Mouse (Mus musculus) intestine, postnatal 0 days (tissue): Measurements from ENCODE around the gene Gm10563. TPM values are rescaled to one million over a fixed set of nuclear protein-coding genes. Genes with fewer than 3 reads are reported as not detected.

Experiments used
- ATAC-seq: fragments of 200-750 bp; cut with Nextera tagmentation; 2 replicates; pipeline ENCODE4 v1.8.0; 2017; ENCODE audit warnings: mild to moderate bottlenecking, moderate TSS enrichment, moderate library complexity
- H3K27ac ChIP-seq: fragments of 300-500 bp; sonication (generic); 2 replicates; pipeline ENCODE4 v1.5.1; 2014; ENCODE audit warnings: mild to moderate bottlenecking, low read depth, low read length, moderate library complexity
- H3K27me3 ChIP-seq: fragments of 300-500 bp; sonication (generic); replicated peaks from 2 replicates; pipeline ENCODE4 v1.6.1; 2014; ENCODE audit warnings: low read length, mixed read lengths; ENCODE audit not compliant: control insufficient read depth, insufficient read depth
- H3K36me3 ChIP-seq: fragments of 300-500 bp; sonication (generic); 2 replicates; pipeline ENCODE4 v1.6.1; 2014; ENCODE audit warnings: mild to moderate bottlenecking, moderate library complexity; ENCODE audit not compliant: control insufficient read depth, insufficient read depth
- H3K4me1 ChIP-seq: fragments of 300-500 bp; sonication (generic); replicated peaks from 2 replicates; pipeline ENCODE4 v1.6.1; 2014; ENCODE audit warnings: antibody characterized with exemption, low read length, mixed read lengths; ENCODE audit not compliant: control insufficient read depth, insufficient read depth
- H3K4me2 ChIP-seq: fragments of 300-500 bp; sonication (generic); replicated peaks from 2 replicates; pipeline ENCODE4 v1.6.1; 2014; ENCODE audit warnings: low read depth, mild to moderate bottlenecking, moderate library complexity
- H3K4me3 ChIP-seq: fragments of 300-500 bp; sonication (generic); 2 replicates; pipeline ENCODE4 v1.5.1; 2014; ENCODE audit warnings: low read depth, low read length
- H3K9ac ChIP-seq: fragments of 300-500 bp; sonication (generic); 2 replicates; pipeline ENCODE4 v1.6.1; 2014; ENCODE audit warnings: mild to moderate bottlenecking, low read depth, low read length
- H3K9me3 ChIP-seq: fragments of 300-500 bp; sonication (generic); 2 replicates; pipeline ENCODE4 v1.6.1; 2016; ENCODE audit warnings: mixed run types; ENCODE audit not compliant: control insufficient read depth
- CTCF ChIP-seq: sonication (generic); IDR thresholded peaks from 2 replicates; pipeline ENCODE4 v1.5.1; 2016; ENCODE audit warnings: low read depth, mild to moderate bottlenecking, control low read depth, antibody characterized with exemption, moderate library complexity
- WGBS: fragments of 180-500 bp; shearing (Covaris S2); extraction: QIAGEN DNeasy Blood & Tissue Kit; methylation state at CpG from one replicate; pipeline ENCODE4 v1.1.7; 2014; 5-methylcytosine and 5-hydroxymethylcytosine counted together
- polyA plus RNA-seq: library from polyadenylated mRNA; unstranded; fragments of >200 nt; fragmentation: Nextera tagmentation; extraction: Ambion mirVana; gene quantifications from 2 replicates; pipeline ENCODE4 v1.2.1, GENCODE M21; 2015

Gene Gm10563
- polyA plus RNA-seq, 1 experiment from 2014 or later, result not detected

GRCm38 (mm10) chr4:155635766-155636499 is 9.3 kb downstream of the Gm10563 start:
- no peaks in the 10 kb centered on the region for H3K4me1 ChIP-seq
- H3K9ac ChIP-seq, result no peak overlapping the region
- no peaks in the 10 kb centered on the region for H3K27me3 ChIP-seq
- peak overlapping the region; percentile 82 for H3K27ac ChIP-seq
- no peak overlapping the region for H3K4me3 ChIP-seq
- H3K9me3 ChIP-seq, result no peaks in the 10 kb centered on the region
- TF ChIP-seq CTCF, result no peak
- H3K36me3 ChIP-seq, result peaks cover 76% of the 10 kb centered on the region
- peak; percentile 99 for ATAC-seq
- H3K4me2 ChIP-seq, result no peak overlapping the region

DNA sequence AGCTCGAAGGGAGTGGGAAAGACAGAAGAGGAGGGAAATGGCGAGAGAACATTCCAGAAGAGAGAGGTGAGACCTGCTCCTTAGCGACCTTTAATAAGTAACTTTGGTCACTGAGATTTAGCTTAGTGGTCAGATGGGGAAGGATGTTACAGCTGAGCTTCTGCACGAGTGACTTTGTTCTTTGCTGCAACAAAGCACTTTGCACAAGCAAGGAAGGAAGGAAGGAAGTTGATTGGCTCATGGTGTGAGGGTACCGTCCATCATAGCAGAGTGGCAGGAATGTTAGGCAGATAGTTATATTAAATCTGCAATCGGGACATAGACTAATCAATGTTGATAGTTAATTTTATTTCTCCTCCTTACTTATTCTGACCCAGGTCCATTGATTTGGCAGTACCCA is 14.9 kb downstream of the Gm10563 start:
- TF ChIP-seq CTCF, result no peak
- 83% methylated on average over 6 of the region's 6 CpGs for whole genome bisulfite sequencing
- Histone ChIP-seq H3K4me1 (no peaks in the 10 kb centered on the region), H3K27me3 (no peaks in the 10 kb centered on the region), H3K9me3 (no peaks in the 10 kb centered on the region), H3K4me3 (no peak overlapping the region), H3K4me2 (no peak overlapping the region), H3K27ac (no peak overlapping the region), H3K9ac (no peak overlapping the region), H3K36me3 (peaks cover 66% of the 10 kb centered on the region)
- no peak for ATAC-seq

DNA sequence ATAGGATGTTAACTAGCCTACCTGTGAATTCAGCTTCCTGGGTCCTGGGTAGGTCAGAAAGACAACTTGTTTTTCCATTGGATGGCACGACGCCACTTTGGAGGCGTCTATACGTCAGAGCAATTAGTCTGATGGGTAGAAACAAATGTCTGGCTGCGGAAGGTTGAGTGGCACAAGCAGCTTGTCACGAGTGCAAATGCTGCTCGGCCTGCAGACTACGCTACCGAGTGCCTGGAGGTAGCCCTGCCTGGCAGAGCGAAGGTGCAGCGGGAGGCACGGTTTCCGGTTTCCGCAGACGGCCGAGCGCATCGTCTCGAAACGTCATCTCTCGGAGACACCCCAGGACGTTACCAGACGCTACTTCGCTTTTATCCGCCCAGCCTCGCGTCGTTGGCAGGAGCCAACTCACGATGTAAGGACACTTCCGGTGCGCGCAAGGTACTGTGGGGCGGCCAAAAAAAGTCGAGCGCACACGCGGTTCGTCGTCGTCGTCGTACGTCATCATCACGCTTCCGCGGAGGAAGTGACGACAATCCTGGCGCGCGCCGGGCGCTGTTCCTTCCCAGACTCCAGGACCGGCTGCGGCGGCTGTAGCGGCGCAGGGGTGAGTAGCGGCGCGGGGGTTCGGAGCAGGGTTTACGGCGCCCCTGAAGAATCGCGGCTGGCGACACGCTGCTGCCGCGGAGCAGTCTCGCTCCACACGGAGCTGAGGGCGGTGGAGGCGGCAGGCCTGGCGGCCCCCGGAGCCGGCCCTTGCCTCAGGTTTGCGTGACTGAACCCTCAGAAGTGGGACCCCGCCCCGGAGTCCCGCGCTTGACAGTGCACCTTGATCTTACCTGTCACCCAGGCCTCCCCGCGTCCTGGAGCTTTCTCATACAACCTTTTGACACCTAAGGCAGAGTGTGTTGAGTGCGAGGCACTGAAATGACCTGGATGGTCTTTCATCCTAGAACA is 20.6 kb downstream of the Gm10563 start, which contains the start of gene Cdk11b:
Gene Cdk11b (plus strand): TSS at position 517 of the 954 bp plus-strand sequence.
- H3K27ac ChIP-seq, result peak within 1 kb of the TSS; percentile 94
- peak within 1 kb of the TSS; percentile 88 for H3K9ac ChIP-seq
- H3K27me3 ChIP-seq, result no peaks in the 10 kb centered on the region
- H3K4me3 ChIP-seq, result peak within 1 kb of the TSS; percentile 93
- H3K4me2 ChIP-seq, result peak within 1 kb of the TSS; percentile 81
- TF ChIP-seq CTCF, result no peak
- ATAC-seq, result peak; percentile 99
- H3K9me3 ChIP-seq, result no peaks in the 10 kb centered on the region
- no peaks in the 10 kb centered on the region for H3K4me1 ChIP-seq
- under 1% methylated on average over 84 of the region's 84 CpGs for WGBS
- peaks cover 34% of the 10 kb centered on the region for H3K36me3 ChIP-seq

DNA sequence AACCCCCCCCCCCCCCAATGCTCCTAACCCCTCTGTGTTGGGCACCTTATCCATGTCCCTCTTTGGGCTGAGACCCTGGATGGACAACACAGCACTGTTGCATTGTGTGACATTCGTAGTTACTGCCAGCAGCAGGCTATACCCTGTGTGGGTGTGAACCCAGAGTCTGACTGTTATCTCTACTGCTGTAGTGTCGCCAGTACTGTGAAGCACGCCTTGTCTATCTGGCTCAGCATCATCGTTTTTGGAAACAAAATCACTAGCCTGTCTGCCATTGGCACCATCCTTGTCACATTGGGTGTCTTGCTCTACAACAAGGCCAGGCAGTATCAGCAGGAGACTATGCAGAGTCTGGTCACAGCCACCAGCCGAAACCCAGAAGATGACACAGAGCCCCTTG is 26.9 kb downstream of the Gm10563 start:
- no peak for ATAC-seq
- peaks cover 56% of the 10 kb centered on the region for H3K36me3 ChIP-seq
- 91% methylated on average over 5 of the region's 5 CpGs for WGBS
- H3K27ac ChIP-seq, result no peak overlapping the region
- no peak overlapping the region for H3K4me3 ChIP-seq
- H3K4me1 ChIP-seq, result no peaks in the 10 kb centered on the region
- H3K27me3 ChIP-seq, result no peaks in the 10 kb centered on the region
- no peak for TF ChIP-seq CTCF
- no peak overlapping the region for H3K9ac ChIP-seq
- H3K9me3 ChIP-seq, result no peaks in the 10 kb centered on the region
- H3K4me2 ChIP-seq, result no peak overlapping the region

DNA sequence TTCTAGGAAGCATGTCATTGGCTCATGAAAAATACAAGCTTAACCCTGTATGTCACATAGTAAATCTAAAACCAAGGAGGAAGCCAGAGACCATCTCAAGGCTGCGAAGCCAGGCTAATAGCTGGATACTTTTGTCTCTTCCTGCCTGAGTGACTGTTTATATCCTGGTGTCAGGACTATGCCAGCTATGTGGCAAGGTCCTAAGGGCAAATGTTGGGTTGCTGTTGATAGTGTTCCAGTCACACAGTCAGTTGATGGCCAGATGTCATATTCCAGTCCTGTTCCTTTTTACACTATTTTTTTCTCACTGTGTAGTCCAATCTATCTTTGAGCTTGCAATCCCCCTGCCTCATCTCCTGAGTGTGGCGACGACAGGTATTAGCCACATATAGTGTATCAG is 31.9 kb downstream of the Gm10563 start:
- H3K4me2 ChIP-seq, result no peak overlapping the region
- no peak overlapping the region for H3K4me3 ChIP-seq
- H3K9me3 ChIP-seq, result no peaks in the 10 kb centered on the region
- H3K36me3 ChIP-seq, result peaks cover 40% of the 10 kb centered on the region
- H3K4me1 ChIP-seq, result no peaks in the 10 kb centered on the region
- no peak for TF ChIP-seq CTCF
- peak overlapping the region; percentile 17 for H3K27ac ChIP-seq
- peak; percentile 59 for ATAC-seq
- 89% methylated on average over 3 of the region's 3 CpGs for WGBS
- no peaks in the 10 kb centered on the region for H3K27me3 ChIP-seq
- H3K9ac ChIP-seq, result no peak overlapping the region

DNA sequence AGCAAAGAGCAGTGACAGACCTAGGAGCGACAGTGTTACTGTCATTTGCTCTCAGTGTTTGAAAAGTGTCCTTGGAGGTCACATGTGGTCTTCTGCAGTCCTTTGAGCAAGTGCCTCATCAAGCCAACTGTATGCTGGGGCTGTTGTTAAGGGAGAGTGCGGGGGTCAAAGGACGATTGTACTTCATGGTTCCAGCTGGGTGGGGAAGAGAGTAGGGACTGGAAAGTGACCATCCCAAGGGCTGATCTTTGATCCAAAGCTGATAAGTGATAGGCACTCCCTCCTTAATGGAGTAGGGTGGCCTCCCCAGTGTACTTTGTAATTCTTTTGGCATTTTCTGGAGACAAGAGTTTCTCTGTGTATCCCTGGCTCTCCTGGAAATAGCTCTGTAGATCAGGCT is 33.3 kb downstream of the Gm10563 start:
- Histone ChIP-seq H3K4me2 (no peak overlapping the region), H3K9me3 (no peaks in the 10 kb centered on the region), H3K4me3 (no peak overlapping the region), H3K36me3 (peaks cover 26% of the 10 kb centered on the region), H3K27me3 (no peaks in the 10 kb centered on the region), H3K27ac (peak overlapping the region; percentile 68), H3K9ac (no peak overlapping the region), H3K4me1 (no peaks in the 10 kb centered on the region)
- ATAC-seq, result peak; percentile 58
- WGBS, result 55% methylated on average over 3 of the region's 3 CpGs
- TF ChIP-seq CTCF, result no peak
